Mouse (Mus musculus) lung, postnatal 0 days (tissue): ENCODE measurements at regions not wholly inside any gene's neighbourhood (a gene's known extent, or its start where the extent isn't known, plus 50 kb on each side); places are given as distances from the start of the nearest gene placed in this dataset.

Source experiments
- CTCF ChIP-seq: IDR thresholded peaks from 2 replicates; pipeline ENCODE4 v1.5.1; 2016; ENCODE audit warnings: antibody characterized with exemption, mild to moderate bottlenecking
- EP300 ChIP-seq: IDR thresholded peaks from 2 replicates; pipeline ENCODE4 v1.6.1; 2016; ENCODE audit warnings: antibody characterized with exemption, mild to moderate bottlenecking, control low read depth

DNA sequence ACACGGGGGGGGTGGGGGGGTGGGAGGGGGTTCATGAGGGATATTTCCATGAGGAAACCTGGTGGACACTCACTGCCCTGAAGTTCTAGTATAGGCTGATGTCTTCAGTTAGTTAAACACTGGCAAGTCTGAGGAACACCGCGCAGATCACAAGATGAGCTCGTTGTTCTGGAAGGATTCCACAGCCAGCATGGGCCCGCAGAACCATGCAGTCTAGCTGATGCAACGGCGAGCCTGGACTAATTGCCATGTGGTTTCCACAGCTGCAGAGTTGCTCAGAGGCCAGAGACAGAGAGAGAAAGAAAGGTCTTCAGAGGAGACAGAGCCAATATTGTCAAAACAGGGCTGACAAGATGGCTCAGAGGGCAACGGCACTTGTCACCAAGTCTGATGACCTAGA, 70.8 kb upstream of the Barhl2 start:
- TF ChIP-seq CTCF = no peak
- no peak for TF ChIP-seq EP300
